Mouse (Mus musculus) bone marrow, adult 2 months (tissue): ENCODE measurements at regions not wholly inside any gene's neighbourhood (a gene's known extent, or its start where the extent isn't known, plus 50 kb on each side); places are given as distances from the start of the nearest gene placed in this dataset.

Experiments used
- CTCF ChIP-seq: fragments of 200-500 bp; IDR thresholded peaks from 2 replicates; pipeline ENCODE4 v1.5.1; 2011; ENCODE audit warnings: low read length, control low read depth; ENCODE audit not compliant: control insufficient read depth, insufficient read depth
- POLR2A ChIP-seq: fragments of 200-500 bp; IDR thresholded peaks from 2 replicates; pipeline ENCODE4 v1.6.1; 2011; ENCODE audit warnings: low read depth, mild to moderate bottlenecking, control low read depth, low read length, borderline replicate concordance; ENCODE audit not compliant: control insufficient read depth

DNA sequence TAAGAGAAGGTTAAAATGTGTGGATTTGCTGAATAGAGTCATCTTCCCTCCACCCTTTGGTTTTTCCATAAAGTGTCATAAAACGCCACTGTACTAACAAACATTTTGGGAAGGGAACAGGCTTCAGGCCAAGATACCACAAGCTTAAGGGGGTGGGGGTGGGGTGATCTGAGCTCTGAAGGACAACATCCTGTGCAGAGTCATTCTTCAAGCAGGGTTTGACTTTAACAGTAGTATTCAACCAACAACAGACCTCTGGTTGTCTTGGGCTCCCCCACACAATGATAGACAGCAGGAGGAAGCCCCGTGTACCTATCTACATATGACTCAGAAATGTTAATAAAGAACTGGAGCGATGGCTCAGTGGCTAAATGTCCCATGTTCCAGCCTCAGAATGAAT is 118.9 kb upstream of the Maf start:
- TF ChIP-seq CTCF: no peak
- no peak for TF ChIP-seq POLR2A
